Mouse (Mus musculus) myocyte (in vitro differentiated cells): ENCODE results near the gene Lcn3.

Experiments used
- CEBPB ChIP-seq: IDR thresholded peaks from 2 replicates; pipeline ENCODE4 v1.6.1; 2011; ENCODE audit warnings: mild to moderate bottlenecking, moderate library complexity; ENCODE audit not compliant: poor library complexity, insufficient read depth, severe bottlenecking
- E2F4 ChIP-seq: IDR thresholded peaks from one replicate; pipeline ENCODE4 v1.6.1; 2011; ENCODE audit warnings: mild to moderate bottlenecking, control low read depth, moderate library complexity; ENCODE audit not compliant: insufficient read depth
- MAX ChIP-seq: IDR thresholded peaks from one replicate; pipeline ENCODE4 v1.6.1; 2011; ENCODE audit warnings: low read depth, mild to moderate bottlenecking, control low read depth
- MYOD1 ChIP-seq, 3 experiments: IDR thresholded peaks; one replicate each; pipeline ENCODE4 v1.6.1; 2011; ENCODE audit warnings: control low read depth in 2 of 3, low read depth in 2 of 3, mild to moderate bottlenecking in 2 of 3, moderate library complexity in 1 of 3; ENCODE audit not compliant: insufficient read length in 2 of 3, control insufficient read depth in 1 of 3
- MYOG ChIP-seq, 3 experiments: IDR thresholded peaks; one replicate each; pipeline ENCODE4 v1.6.1; 2011; ENCODE audit warnings: control low read depth in 2 of 3, low read depth in 2 of 3, mild to moderate bottlenecking in 2 of 3; ENCODE audit not compliant: insufficient read length in 2 of 3, control insufficient read depth in 1 of 3, insufficient read depth in 1 of 3
- POLR2A ChIP-seq: IDR thresholded peaks from one replicate; pipeline ENCODE4 v1.6.1; 2011; ENCODE audit warnings: low read depth, mild to moderate bottlenecking, control low read depth, moderate library complexity; ENCODE audit not compliant: insufficient read length
- POLR2AphosphoS2 ChIP-seq: IDR thresholded peaks from one replicate; pipeline ENCODE4 v1.6.1; 2011; ENCODE audit warnings: low read depth, control low read depth; ENCODE audit not compliant: insufficient read length
- REST ChIP-seq: IDR thresholded peaks from one replicate; pipeline ENCODE4 v1.6.1; 2011; ENCODE audit warnings: mild to moderate bottlenecking, control low read depth, moderate library complexity; ENCODE audit not compliant: insufficient read depth, insufficient read length
- SRF ChIP-seq: IDR thresholded peaks from one replicate; pipeline ENCODE4 v1.6.1; 2011; ENCODE audit warnings: low read depth; ENCODE audit not compliant: control insufficient read depth, insufficient read length
- TCF12 ChIP-seq: IDR thresholded peaks from one replicate; pipeline ENCODE4 v1.6.1; 2011; ENCODE audit warnings: mild to moderate bottlenecking, control low read depth; ENCODE audit not compliant: poor library complexity, insufficient read depth, severe bottlenecking
- USF1 ChIP-seq: IDR thresholded peaks from one replicate; pipeline ENCODE4 v1.6.1; 2011; ENCODE audit warnings: low read depth, mild to moderate bottlenecking, control low read depth, moderate library complexity

DNA sequence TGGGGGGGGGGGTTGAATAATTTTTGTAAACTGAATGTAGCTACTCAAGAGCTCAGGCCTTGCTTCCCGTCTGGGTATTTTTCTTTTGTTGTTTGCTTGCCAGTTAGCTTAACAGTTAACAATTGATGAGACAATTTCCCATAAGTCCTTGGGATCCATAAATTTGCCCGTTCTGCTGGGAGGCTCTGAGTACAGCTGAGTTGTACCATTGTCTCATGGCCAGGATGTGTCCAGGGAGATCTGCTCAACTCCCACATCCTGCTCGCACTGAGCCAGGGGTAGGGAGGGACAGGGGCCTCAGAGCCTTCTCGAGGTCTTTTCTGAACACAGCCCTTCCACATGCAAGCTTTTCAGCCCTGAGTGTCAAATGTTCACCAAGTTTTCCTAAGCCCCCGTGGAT lies 32.7 kb downstream of the Lcn3 start:
- no peak for TF ChIP-seq MAX
- no peak for TF ChIP-seq POLR2A
- no peak for TF ChIP-seq USF1
- no peak for TF ChIP-seq TCF12
- no peak for TF ChIP-seq REST
- TF ChIP-seq E2F4, result no peak
- no peak for TF ChIP-seq POLR2AphosphoS2
- no peak for TF ChIP-seq SRF
- no peak for TF ChIP-seq CEBPB
- no peak for TF ChIP-seq MYOG (IDR thresholded peaks at IDR 0.05; ENCODE audit: control insufficient read depth in 1 of 3, insufficient read depth in 1 of 3, insufficient read length in 2 of 3, low read depth in 2 of 3)
- no peak for TF ChIP-seq MYOD1 (IDR thresholded peaks at IDR 0.05; ENCODE audit: control insufficient read depth in 1 of 3, insufficient read length in 2 of 3, low read depth in 2 of 3)
